Mouse (Mus musculus) gastrocnemius, postnatal 4 days (tissue): ENCODE measurements around the gene Fbxl13. TPM values are rescaled to one million over a fixed set of nuclear protein-coding genes. Genes with fewer than 3 reads are reported as not detected.
"Not testable (repeated sequence)": the region's sequence is repeated elsewhere in the genome, so short reads cannot be mapped to it uniquely, and the experiment has no call there.

Experiments used
- DNase-seq, 2 experiments: peaks; one replicate each; pipeline ENCODE4 v3.0.0; 2021 to 2022; ENCODE audit warnings: low spot score in 2 of 2, mixed read lengths in 2 of 2
- total RNA-seq, 2 experiments: library from RNA; stranded (reverse); gene quantifications; 2 replicates each; pipeline ENCODE4 v1.2.3; 2021

Gene Fbxl13
- total RNA-seq, 2 experiments from 2014 or later = 0.29 to 0.34 TPM

GRCm38 (mm10) chr5:21658038-21658437 is 12.6 kb upstream of the Fbxl13 start:
- DNase-seq = no peak

DNA sequence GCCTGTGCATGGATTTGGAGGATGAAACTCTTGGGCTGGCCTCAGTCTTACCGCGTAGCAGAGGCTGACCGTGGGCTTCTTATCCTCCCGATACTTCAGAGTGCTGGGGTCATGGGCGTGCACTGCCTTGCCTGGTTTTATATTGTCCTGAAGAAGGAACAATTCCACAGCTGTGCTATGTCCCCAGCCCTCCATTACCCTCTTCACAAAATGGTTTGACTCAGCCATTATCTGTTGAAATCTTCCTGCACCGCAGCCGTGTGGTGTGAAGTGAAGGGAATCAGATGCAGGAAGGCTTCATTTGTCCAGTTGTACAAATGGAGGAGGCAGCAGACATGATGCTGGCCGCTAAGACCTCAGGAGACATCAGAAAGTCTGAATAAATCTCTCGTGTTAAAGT is 11.5 kb upstream of the Fbxl13 start:
- no peak for DNase-seq

DNA sequence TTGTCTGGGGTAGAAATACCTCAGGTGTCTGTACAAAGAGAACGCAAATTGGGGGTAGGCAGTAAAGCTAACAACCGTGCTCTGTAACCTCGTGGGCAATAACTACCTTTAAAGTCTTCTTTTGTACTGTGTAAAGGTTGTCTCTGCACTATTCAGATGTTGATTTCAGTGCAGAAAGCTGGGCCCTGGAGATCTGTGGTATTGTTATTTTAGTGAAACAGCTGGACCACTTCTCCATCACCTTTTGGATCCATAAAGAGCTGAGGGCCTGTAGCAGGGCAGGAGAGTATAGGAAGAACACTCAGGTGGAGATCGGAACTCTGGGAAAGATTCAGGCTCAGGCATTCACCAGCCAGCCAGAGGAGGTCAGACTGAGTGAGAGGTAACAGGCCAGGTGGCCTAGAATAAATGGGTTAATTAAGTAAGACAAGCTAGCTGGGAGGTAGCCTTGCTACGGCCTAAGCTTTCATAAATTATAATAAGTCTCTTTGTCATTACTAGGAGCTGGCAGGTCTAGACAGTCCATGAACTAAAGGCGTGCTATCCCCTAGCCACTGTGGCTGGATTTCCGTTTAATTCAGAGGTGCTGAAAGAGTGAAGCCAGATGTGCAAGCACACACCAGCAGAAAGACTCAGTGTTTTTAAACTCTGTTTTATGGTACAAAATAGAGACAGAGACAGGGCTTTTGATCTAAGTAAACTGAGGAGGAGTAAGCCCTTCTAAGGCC is 6.6 kb upstream of the Fbxl13 start:
- DNase-seq = no peak

DNA sequence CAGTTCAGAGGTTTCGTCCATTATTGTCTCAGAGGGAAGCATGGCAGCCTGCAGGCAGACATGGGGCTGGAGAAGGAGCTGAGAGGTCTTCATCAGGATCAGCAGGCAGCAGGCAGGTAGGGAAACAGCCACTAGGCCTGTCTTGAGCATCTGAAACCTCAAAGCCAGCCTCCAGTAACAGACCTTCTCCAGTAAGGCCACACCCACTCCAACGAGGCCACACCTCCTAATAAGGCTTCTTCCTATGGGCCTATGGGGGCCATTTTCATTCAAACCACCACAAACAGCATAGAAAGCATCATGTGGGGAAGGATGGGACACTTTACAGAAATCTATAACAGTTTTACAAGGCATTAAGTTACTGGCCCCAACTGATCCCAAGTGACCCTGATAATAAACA is 5.3 kb upstream of the Fbxl13 start:
- no peak for DNase-seq

GRCm38 (mm10) chr5:21646133-21646491 is 678 bp upstream of the Fbxl13 start:
- no peak for DNase-seq

GRCm38 (mm10) chr5:21644891-21645438 is 469 bp downstream of the Fbxl13 start:
- peak in 1 of 2 experiments; percentile 11 for DNase-seq

GRCm38 (mm10) chr5:21643606-21644005 is 1.8 kb downstream of the Fbxl13 start:
- DNase-seq = no peak

GRCm38 (mm10) chr5:21640961-21641360 is 4.5 kb downstream of the Fbxl13 start:
- peak in 1 of 2 experiments; percentile 24 for DNase-seq

DNA sequence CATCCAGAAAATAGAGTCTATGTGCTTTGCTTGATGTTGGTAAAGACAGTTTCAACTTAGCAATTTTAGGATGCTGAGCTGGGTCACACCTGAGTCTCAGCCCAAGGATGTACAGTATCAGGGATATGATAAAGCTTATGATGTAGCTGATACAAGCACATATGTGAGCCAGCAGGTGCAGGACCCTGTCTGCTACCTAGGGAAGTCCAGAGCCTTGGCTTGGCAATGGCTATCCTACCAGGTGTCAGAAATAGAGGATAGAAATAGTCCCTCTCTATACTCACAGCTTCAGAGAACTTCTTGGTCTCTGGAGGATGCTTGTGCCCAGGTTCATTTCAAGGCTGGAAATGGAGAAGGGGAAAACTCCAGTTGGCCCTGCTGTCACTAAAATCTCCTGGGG is 19.5 kb downstream of the Fbxl13 start:
- DNase-seq = no peak

GRCm38 (mm10) chr5:21616450-21617009 is 28.9 kb downstream of the Fbxl13 start:
- DNase-seq = no peak

DNA sequence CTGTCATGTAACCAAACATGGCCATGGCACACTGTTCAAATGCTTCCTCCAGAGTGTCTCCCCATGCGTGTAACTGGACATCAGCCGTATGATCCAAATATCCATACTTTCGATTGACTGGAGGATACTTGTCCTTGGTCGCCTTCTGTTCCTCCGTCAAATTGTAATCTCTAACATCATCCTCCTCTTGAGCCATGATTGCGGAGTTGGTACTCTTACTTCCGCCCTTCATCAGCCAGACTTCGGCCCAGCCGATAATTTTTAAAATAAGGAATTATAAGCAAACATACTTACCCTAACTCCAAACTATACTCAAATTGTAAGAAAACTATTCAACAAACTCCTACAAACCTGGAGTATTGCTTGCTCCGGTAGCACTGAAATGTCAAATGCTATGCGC is 31.1 kb downstream of the Fbxl13 start:
- not testable (repeated sequence) for DNase-seq

- no peak for DNase-seq
Measured at GRCm38 (mm10) chr5:21610996-21611395, 34.4 kb downstream of the Fbxl13 start.

DNA sequence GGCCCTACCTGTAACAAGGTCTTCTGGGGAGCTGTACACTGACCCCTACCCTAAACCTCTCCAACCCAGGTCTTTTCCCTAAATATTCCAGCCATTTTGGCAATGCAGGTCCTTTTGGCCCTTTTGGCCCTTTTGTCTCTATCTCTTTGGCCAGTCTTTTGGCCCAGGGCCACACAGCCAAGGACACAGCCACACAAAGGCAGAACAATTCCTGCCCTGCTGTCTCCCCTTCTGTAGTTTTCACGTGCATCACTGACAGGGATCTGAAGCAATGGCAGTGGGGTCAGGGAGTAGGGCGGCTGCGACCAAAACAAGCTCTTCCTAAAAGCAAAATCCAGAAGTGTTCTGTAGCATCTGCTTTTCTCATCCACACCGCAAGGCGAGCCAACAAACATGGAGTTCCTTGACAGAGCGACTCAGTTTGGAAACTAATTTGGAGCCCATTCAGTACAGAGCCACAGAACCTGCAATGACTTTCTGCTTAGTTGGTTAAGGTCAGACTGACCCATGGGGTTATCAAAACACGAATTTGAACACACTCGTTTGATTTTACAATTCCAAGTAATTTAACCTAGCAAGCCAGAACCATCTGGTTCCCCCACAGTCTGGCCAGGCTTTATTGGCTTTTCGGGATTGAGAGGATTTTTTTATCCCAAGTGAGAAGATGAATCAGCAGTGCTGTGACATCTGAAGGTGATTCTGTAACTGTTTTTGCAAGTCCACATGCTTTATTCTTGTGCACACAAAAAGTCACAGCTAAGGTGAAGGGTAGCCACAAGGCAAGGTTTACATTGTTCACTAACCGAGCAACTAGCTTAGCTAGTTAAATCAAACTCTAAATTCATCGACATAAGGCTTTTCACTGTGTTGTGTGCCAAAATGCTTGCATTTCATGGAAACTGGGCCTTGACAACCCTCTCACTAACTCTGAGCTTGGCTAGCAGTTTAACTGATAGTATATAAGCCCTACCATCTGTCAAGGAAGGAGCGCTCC is 36.8 kb downstream of the Fbxl13 start:
- peak in 1 of 2 experiments; percentile 32 for DNase-seq

DNA sequence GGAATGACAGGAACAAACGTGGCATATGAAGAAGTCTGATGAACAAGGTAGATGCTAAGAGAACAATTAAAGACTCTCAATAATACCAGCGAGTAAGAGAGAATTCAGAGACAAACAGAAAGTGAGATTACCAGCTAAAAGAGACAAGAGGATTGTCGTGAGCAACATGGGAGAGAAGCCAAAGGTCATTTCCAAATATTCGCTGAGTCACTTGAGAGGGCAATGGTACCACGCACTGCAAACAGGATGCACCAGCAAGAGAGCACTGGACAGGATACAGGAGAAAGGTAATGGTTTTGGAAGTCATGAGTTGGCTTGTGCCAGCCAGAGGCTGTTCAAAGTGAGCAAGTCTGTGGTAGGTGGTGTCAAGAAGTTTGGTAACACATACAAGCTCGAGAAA is 39.5 kb downstream of the Fbxl13 start:
- no peak for DNase-seq

DNA sequence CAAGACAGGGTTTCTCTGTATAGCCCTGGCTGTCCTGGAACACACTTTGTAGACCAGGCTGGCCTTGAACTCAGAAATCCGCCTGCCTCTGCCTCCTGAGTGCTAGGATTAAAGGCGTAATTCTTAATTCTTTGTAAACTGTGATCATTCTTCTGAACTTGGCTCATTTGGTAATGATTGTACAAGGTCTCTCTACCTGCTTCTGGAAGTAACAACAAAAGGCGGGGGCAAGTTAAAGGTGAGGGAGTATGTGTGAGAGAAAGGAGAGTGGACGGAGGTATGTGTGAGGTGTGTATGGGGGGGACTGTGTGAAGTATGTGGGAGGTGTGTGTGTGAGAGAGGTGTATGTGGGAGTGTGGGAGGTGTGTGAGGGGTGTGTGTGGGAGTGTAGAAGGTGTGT is 45.5 kb downstream of the Fbxl13 start:
- no peak for DNase-seq

DNA sequence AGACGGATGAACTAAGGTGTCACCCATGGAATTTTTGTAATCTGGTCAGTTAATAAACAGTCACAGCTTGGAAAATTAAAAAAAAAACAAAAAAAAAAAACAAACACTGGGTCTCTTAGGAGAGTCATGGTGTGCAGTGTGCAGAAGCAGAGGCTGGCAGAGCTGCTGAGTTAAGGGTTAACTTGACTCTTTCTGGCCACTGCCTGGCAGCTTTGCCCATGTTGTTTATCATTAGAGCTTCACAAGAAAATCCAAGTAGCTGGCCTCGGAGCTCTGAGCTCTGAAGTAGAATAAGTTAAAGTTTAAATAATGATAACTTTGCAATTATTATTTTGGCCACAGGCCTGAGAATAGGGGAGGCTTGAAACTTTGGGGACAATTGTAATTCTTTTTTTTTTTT is 45.9 kb downstream of the Fbxl13 start:
- not testable (repeated sequence) for DNase-seq

GRCm38 (mm10) chr5:21593201-21593709 is 52.2 kb downstream of the Fbxl13 start:
- no peak for DNase-seq

DNA sequence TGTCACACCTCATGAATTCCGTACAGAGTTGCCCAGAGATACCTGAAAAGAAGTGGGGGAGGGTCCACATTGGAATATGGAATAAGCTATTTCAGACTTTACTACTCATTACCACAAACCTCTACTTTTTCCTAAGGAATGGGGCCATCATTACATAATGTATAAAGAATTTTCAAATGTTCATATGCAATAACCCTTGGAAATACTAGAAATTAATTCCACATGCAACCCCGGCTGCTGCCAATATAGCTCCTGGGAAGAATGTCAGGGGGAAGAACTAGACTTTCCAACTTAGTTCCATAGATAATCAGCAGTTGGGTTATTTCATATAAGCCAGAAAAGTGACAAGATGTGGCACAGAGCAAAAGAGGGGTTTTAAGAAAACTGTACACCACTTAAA is 53.3 kb downstream of the Fbxl13 start:
- no peak for DNase-seq

GRCm38 (mm10) chr5:21588220-21588619 is 57.2 kb downstream of the Fbxl13 start:
- no peak for DNase-seq

DNA sequence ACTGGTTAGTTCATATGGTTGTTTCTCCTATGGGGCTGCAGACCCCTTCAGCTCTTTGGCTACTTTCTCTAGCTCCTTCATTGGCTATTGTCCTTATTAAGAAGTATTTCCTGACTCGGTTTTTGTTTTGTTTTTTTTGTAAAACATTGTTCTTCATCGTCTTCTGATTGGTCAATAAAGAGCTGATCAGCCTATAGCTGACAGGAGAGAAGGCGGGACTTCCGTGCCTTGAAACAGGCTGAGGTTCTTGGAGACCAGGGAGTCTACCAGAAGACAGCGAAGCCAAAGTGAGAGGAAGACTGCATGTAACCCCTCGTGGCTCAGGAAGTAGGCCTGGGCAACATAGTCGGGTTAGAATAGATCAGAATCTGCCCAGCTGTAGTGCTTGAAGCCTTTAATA is 57.8 kb downstream of the Fbxl13 start:
- no peak for DNase-seq

GRCm38 (mm10) chr5:21586763-21587162 is 58.7 kb downstream of the Fbxl13 start:
- peak in 1 of 2 experiments; percentile 54 for DNase-seq
